Mouse (Mus musculus) stomach, embryonic 15.5 days (tissue): ENCODE measurements around the gene Dcdc2a. TPM values are rescaled to one million over a fixed set of nuclear protein-coding genes. Genes with fewer than 3 reads are reported as not detected.

Source experiments
- polyA plus RNA-seq: library from polyadenylated mRNA; unstranded; fragments of >200 nt; fragmentation: Nextera tagmentation; extraction: Ambion mirVana; gene quantifications from 2 replicates; pipeline ENCODE4 v1.2.1, GENCODE M21; 2015

The Dcdc2a gene
- polyA plus RNA-seq, 1 experiment from 2014 or later: 3.1 TPM

Other genes starting within 250 kb of the Dcdc2a start
- gene Acot13, start 224.5 kb upstream of the Dcdc2a start, polyA plus RNA-seq: 102 and 103 TPM in 2 replicates
- 52.3 and 56.3 TPM in 2 replicates for gene Tdp2, start 224.3 kb upstream of the Dcdc2a start, polyA plus RNA-seq
- gene D130043K22Rik, start 210.9 kb upstream of the Dcdc2a start, polyA plus RNA-seq: 0.51 and 0.79 TPM in 2 replicates
- gene Aldh5a1, start 118.3 kb upstream of the Dcdc2a start, polyA plus RNA-seq: 9.5 and 11.2 TPM in 2 replicates
- gene Gpld1, start 112.9 kb upstream of the Dcdc2a start, polyA plus RNA-seq: 3.1 and 3.2 TPM in 2 replicates
- gene Mrs2, start 35.6 kb upstream of the Dcdc2a start, polyA plus RNA-seq: 15.0 and 17.2 TPM in 2 replicates
- gene Nrsn1, start 214.5 kb downstream of the Dcdc2a start, polyA plus RNA-seq: 4.1 and 4.8 TPM in 2 replicates